Mouse (Mus musculus) gastrocnemius, adult 8-10 months (tissue): ENCODE data around the gene Mrpl54. TPM values are rescaled to one million over a fixed set of nuclear protein-coding genes. Genes with fewer than 3 reads are reported as not detected.

Experiments used
- DNase-seq, 2 experiments: peaks; one replicate each; pipeline ENCODE4 v3.0.0; 2022; ENCODE audit warnings: low spot score in 2 of 2
- total RNA-seq, 4 experiments: library from RNA; stranded (reverse); gene quantifications; 2 replicates each; pipeline ENCODE4 v1.2.4; 2022

Gene Mrpl54
- total RNA-seq, 4 experiments from 2014 or later, result 96.1 to 111 (median 102) TPM

GRCm38 (mm10) chr10:81295185-81295584 lies 28.5 kb upstream of the Mrpl54 start:
- DNase-seq, result no peak

- no peak for DNase-seq
Observed at GRCm38 (mm10) chr10:81294442-81294841, 27.7 kb upstream of the Mrpl54 start.

GRCm38 (mm10) chr10:81293334-81294030 lies 26.7 kb upstream of the Mrpl54 start:
- no peak for DNase-seq

- peak; percentile 99 to 100 for DNase-seq
Observed at GRCm38 (mm10) chr10:81292554-81293333, 26.0 kb upstream of the Mrpl54 start, which contains the start of gene Pip5k1c. Gene Pip5k1c, plus strand, starts transcription at chr10:81292963.

DNA sequence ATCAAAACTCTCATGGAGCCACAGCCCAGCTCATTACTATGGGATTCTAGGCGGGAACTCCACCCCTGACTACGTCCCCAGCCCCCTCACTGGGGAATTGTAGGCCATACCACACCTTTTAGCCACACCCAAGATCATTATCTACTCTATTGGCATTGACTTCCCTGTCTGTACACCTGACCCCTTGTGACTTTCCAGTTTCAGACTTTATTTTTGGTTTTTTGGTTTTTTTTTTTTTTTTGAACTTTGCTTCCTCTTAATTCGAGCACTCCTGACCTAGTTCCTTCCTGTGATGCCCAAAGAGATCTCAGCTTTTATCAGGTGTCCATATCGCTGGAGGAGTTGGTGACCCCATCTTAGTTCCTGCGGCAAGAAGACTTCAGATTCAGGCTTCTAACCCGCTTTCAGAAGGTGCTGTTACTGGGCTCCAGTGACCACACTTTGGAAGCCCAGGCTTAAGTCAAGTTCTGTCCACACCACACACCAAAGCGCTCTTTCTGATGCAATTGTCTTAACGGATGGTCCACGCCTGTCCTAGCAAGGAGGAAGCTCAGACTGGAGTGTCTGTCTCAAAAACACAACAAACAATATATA lies 24.9 kb upstream of the Mrpl54 start, which contains the start of gene Tjp3:
Tjp3 (minus strand) TSS at position 71 of the 594 bp plus-strand sequence.
- no peak for DNase-seq

GRCm38 (mm10) chr10:81290698-81291460 lies 24.1 kb upstream of the Mrpl54 start:
- no peak for DNase-seq

GRCm38 (mm10) chr10:81289811-81290210 lies 23.1 kb upstream of the Mrpl54 start:
- no peak for DNase-seq

GRCm38 (mm10) chr10:81289278-81289677 lies 22.5 kb upstream of the Mrpl54 start:
- peak in 1 of 2 experiments; percentile 58 for DNase-seq

GRCm38 (mm10) chr10:81288601-81289000 lies 21.9 kb upstream of the Mrpl54 start:
- DNase-seq, result no peak

- no peak for DNase-seq
Observed at GRCm38 (mm10) chr10:81287513-81288157, 20.9 kb upstream of the Mrpl54 start.

DNA sequence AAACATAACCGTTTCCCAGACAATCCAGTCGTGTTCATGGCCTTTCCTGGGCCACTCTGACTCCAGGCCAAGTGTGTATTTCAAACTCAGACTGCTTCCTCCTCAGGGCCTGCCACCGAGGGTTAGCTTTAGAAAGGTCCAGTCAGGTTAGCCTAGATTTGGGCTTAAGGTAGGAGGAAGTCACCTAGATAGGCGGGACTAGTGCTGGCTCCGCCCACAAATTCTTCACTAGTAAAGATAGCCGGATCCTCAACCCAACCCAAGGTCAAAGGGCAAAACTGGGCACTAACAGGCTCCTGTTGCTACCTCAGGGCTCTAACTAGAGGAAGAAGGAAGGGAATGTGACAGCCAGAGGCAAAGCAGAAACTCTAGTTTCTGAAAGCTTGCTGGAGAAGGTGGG lies 19.9 kb upstream of the Mrpl54 start:
- DNase-seq, result no peak

DNA sequence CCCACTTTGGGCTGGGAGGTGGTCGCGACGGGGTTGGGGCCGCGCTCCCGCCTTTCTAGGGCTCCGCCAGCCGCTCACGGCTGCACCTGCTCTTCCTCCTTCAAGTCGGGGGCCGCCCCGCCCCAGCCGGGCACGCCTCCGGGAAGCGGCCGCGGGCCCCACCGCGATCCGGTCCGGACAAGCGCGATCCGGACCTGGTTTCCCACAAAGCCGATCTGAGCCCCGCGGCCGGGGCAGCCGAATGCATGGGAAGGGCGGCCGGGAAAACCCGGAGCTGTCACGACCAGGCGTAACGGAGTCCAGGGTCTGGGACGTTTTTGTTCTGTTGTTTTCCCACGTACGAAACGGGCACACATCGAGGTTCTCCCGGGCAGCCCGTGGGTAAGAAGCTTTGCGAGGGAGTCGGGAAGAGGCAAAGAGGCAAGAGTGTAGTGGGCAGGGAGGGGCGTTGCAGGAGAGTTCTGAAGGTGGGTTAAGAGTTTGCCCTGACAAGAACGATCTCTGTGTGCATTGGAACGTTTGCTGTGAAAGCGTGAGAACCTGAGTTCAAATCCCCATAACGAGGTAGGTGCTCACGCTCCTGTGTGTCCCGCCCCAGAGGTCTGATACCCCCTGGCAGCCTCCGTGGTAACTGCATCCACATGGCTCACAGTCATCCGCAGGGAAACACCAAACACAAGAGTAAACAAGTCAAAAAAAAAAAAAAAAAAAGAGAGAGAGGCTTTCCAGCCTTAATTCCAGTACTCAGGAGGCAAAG lies 19.1 kb upstream of the Mrpl54 start:
- peak; percentile 65 to 68 for DNase-seq

GRCm38 (mm10) chr10:81284719-81285118 lies 18.0 kb upstream of the Mrpl54 start:
- DNase-seq, result no peak

DNA sequence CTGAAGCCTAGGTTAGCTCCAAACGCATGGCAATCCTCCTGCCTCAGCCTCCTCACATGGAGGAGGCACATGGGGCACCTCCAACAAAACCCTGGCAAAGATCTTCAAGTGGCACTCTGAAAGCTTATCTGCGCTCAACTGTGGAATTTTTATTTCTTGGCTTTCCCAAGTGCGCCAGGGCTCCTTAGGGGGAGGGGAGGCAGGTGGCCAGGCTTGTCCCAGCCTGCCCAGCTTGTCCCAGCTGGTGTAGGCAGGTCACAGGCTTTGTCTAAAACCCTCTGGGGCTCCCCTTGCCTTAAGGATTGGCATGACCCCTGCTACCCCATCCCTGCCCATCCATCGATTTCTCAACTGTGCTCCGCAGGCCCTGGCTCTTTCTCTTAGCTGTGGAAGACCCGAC lies 17.5 kb upstream of the Mrpl54 start:
- no peak for DNase-seq

GRCm38 (mm10) chr10:81279496-81279895 lies 12.8 kb upstream of the Mrpl54 start:
- DNase-seq, result no peak

DNA sequence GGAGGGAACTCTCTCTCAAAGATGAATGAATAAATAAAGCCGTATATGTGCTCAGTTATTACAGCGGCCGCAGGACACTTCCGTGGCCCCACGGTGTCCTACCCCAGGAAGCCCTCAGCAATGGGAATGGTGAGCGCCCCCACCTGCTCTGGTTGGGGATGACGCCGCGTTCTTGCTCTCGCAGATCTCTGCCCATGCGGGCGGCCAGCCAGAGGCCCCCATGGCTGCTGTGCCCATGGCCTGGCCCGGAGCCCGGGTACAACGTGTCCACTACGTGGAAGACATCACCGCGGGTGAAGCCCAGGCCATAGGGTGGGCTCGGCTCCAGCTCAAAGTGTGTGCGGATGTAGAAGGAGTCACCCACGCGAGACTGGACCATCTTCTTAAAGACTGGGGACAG lies 10.9 kb upstream of the Mrpl54 start:
- DNase-seq, result no peak

DNA sequence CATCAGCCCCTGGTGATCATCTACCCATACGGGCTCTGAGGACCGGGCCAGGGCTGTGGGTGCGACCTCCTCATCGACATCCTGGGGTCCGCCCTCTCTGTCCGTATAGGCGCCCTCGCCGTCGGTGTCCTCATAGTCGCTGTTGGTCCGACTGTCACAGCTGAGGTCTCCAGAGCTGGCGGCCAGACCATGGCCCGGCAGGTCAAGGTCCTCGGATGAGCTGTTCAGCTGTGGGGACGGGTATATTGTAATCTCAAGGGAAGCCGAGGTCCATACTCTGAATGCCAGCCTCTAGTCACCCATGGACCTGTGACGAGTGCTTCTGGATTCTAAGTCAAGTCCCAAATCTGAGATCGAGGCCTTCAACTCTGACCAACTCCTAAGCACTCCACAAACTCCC lies 7.1 kb upstream of the Mrpl54 start:
- DNase-seq, result no peak

DNA sequence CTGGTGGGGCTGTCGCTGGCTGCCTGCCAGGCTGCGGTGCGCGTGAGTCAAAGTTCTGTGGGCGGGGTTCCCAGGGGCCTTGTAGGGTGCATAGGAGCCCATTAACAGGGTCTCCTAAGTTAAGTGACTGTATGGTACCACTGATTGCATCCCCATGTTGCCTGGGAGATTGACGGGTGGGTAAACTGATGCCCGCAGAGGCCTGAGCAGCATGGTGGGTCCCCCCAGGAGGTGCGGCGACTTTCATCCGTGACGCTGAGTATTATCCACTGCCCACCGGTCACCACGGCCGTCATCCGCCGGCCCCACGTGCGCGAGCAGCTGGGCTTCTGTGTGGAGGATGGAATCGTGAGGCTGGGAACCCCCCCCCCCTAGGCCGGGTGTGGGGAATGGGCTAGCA lies 5.6 kb upstream of the Mrpl54 start:
- DNase-seq, result no peak

DNA sequence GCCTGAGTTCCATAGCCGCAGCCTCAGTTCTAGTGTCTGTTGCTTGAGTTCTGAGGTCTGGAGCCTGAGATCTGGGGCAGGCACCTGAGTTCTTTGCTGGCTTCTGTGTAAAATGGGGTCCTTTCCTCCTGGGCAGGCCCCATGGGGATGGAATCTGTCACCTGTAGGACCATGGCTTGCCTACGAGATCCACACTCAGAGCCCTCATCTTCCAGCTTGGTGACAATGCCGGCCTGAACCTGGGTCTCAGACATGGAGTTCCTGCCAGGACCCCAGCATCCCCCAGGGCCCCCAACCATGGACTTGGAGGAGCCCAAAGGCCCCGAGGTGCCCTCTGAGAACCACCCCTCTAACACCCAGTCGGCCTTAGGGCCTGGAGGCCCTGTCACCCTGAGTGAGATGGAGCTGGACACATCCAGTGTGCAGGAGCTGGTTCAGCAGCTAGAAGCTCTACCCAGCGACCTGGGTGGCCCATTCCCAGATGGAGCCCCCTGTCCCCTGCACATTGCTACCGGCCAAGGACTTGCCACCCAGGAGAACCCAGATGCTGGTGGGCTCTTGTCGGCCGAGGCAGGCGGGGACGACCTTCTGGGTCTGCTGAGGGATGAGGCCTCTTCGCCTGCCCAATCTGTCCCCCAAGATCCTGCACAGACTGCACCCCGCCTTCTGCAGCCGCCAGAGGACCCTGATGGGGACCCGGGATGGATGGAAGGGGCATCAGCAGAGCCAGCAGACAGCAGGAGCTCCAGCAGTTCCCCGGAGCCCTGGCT lies 2.1 kb upstream of the Mrpl54 start:
- DNase-seq, result no peak
